Mouse (Mus musculus) stomach, embryonic 14.5 days (tissue): ENCODE data around the gene Ms4a6b. TPM values are rescaled to one million over a fixed set of nuclear protein-coding genes. Genes with fewer than 3 reads are reported as not detected.
"Not testable (repeated sequence)": the region's sequence is repeated elsewhere in the genome, so short reads cannot be mapped to it uniquely, and the experiment has no call there.

Experiments
- ATAC-seq: fragments of 200-750 bp; cut with Nextera tagmentation; 2 replicates; pipeline ENCODE4 v1.8.0; 2017; ENCODE audit warnings: low read depth, moderate TSS enrichment; ENCODE audit not compliant: insufficient number of reproducible peaks, insufficient read depth, low FRiP score
- H3K27ac ChIP-seq: fragments of 300-500 bp; sonication (generic); 2 replicates; pipeline ENCODE4 v1.5.1; 2014; ENCODE audit warnings: mild to moderate bottlenecking, low read length, moderate library complexity, mixed read lengths
- H3K27me3 ChIP-seq: fragments of 300-500 bp; sonication (generic); 2 replicates; pipeline ENCODE4 v1.6.1; 2014; ENCODE audit warnings: low read length, control low read depth, mixed read lengths; ENCODE audit not compliant: control insufficient read depth, insufficient read depth
- H3K36me3 ChIP-seq: fragments of 300-500 bp; sonication (generic); 2 replicates; pipeline ENCODE4 v1.6.1; 2014; ENCODE audit warnings: mild to moderate bottlenecking, control low read depth, low read length, moderate library complexity, mixed read lengths; ENCODE audit not compliant: control insufficient read depth, insufficient read depth
- H3K4me1 ChIP-seq: fragments of 300-500 bp; sonication (generic); 2 replicates; pipeline ENCODE4 v1.6.1; 2014; ENCODE audit warnings: low read length, control low read depth, mixed read lengths; ENCODE audit not compliant: control insufficient read depth, insufficient read depth
- H3K4me2 ChIP-seq: fragments of 300-500 bp; sonication (generic); replicated peaks from 2 replicates; pipeline ENCODE4 v1.6.1; 2014; ENCODE audit warnings: low read depth, low read length, control low read depth
- H3K4me3 ChIP-seq: fragments of 300-500 bp; sonication (generic); 2 replicates; pipeline ENCODE4 v1.5.1; 2014; ENCODE audit warnings: low read depth, low read length, control low read depth
- H3K9ac ChIP-seq: fragments of 300-500 bp; sonication (generic); replicated peaks from 2 replicates; pipeline ENCODE4 v1.6.1; 2014; ENCODE audit warnings: low read depth, mild to moderate bottlenecking, control low read depth, low read length, moderate library complexity, mixed read lengths
- H3K9me3 ChIP-seq: fragments of 300-500 bp; sonication (generic); 2 replicates; pipeline ENCODE4 v1.6.1; 2016; ENCODE audit warnings: low read depth, low read length, control low read depth; ENCODE audit not compliant: control insufficient read depth
- WGBS: fragments of 180-500 bp; shearing (Covaris S2); extraction: QIAGEN DNeasy Blood & Tissue Kit; methylation state at CpG from one replicate; pipeline ENCODE4 v1.1.7; 2014; 5-methylcytosine and 5-hydroxymethylcytosine counted together
- polyA plus RNA-seq: library from polyadenylated mRNA; unstranded; fragments of >200 nt; fragmentation: Nextera tagmentation; extraction: Ambion mirVana; gene quantifications from 2 replicates; pipeline ENCODE4 v1.2.1, GENCODE M21; 2014

Ms4a6b gene
- polyA plus RNA-seq, 1 experiment from 2014 or later, result 5.6 TPM

GRCm38 (mm10) chr19:11540166-11540821 is 24.0 kb downstream of the Ms4a6b start:
- H3K4me2 ChIP-seq, H3K4me3 ChIP-seq, H3K27me3 ChIP-seq, H3K36me3 ChIP-seq, H3K4me1 ChIP-seq, H3K9me3 ChIP-seq, ATAC-seq, H3K27ac ChIP-seq, H3K9ac ChIP-seq: not testable (repeated sequence)
- 78% methylated on average over 1 of the region's 1 CpGs for WGBS

DNA sequence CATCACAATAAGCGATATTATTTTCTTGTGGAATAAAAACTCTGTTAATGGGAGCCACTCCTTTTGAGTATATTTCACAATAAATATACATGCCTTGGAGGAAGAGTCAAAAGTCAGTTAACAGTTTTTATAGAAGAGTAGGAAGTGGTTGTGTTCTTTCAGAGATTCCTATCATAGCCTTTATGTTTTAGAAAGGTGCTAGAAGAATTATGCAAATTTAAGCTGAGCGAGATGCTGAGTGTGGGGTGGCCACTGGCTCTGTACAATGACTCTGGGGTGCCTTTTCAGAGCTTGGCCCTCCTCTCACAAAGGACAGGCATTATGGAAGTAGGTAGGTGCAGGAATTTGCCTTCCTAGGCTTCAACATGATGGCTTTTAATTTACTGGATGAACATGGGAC is 28.1 kb downstream of the Ms4a6b start:
- H3K4me2 ChIP-seq, H3K9me3 ChIP-seq, ATAC-seq, H3K27me3 ChIP-seq, H3K4me3 ChIP-seq, H3K27ac ChIP-seq, H3K36me3 ChIP-seq, H3K9ac ChIP-seq, H3K4me1 ChIP-seq: not testable (repeated sequence)
- WGBS, result 72% methylated on average over 2 of the region's 2 CpGs

DNA sequence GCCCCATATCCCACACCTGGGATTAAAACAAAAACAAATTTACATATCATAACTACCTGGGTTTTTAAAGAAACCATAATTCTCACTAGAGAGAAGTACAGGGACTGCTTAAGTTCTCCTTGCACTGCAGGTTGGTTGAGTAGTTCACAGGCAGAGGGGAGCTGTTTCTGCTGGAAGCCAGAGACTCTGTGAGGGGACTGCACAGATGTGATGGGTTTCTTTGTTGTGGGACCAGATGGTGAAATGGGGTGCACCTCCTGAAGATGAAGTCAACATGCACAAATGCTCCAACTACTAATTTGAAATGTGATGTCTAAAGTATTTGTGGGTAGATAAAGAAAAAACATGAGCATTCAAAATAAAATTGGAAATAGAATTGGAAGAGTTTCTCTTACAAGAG is 31.6 kb downstream of the Ms4a6b start:
- Histone ChIP-seq H3K27me3 (no peaks in the 10 kb centered on the region), H3K36me3 (no peaks in the 10 kb centered on the region), H3K4me1 (no peaks in the 10 kb centered on the region), H3K27ac (no peak overlapping the region), H3K9ac (no peak overlapping the region), H3K4me3 (no peak overlapping the region), H3K9me3 (no peaks in the 10 kb centered on the region), H3K4me2 (no peak overlapping the region)
- no peak for ATAC-seq

GRCm38 (mm10) chr19:11554726-11555125 is 38.4 kb downstream of the Ms4a6b start:
- Histone ChIP-seq H3K4me3 (no peak overlapping the region), H3K4me2 (no peak overlapping the region), H3K4me1 (no peaks in the 10 kb centered on the region), H3K36me3 (no peaks in the 10 kb centered on the region), H3K27ac (no peak overlapping the region), H3K27me3 (no peaks in the 10 kb centered on the region), H3K9ac (no peak overlapping the region), H3K9me3 (no peaks in the 10 kb centered on the region)
- 83% methylated on average over 5 of the region's 5 CpGs for WGBS
- no peak for ATAC-seq

GRCm38 (mm10) chr19:11559560-11559959 is 43.2 kb downstream of the Ms4a6b start:
- not testable (repeated sequence) for H3K4me3 ChIP-seq, H3K27ac ChIP-seq, H3K9ac ChIP-seq, H3K9me3 ChIP-seq, H3K36me3 ChIP-seq, H3K4me2 ChIP-seq, H3K27me3 ChIP-seq, ATAC-seq, H3K4me1 ChIP-seq

DNA sequence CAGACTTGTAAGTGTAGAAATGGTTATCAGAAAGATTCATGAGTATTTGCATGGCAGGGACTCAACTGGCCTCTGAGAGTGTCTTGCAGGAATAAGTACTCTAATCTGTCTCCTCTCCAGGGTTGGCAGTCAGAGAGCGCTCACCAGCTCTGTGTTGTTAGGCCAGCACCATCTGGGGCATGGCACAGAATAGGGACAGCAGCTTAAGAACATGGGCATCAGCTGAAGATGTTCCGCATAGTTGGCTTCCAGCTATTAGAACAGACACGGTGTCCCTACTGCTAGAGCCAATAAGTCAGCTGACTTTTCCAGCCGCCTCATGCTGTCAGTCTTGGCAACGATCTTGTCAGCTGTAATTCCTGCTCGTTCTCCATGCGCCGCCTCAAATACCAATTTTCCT is 58.7 kb downstream of the Ms4a6b start:
- WGBS, result 90% methylated on average over 8 of the region's 8 CpGs
- no peak for ATAC-seq
- H3K27me3 ChIP-seq, result no peaks in the 10 kb centered on the region
- no peak overlapping the region for H3K4me3 ChIP-seq
- no peak overlapping the region for H3K4me2 ChIP-seq
- no peaks in the 10 kb centered on the region for H3K9me3 ChIP-seq
- H3K27ac ChIP-seq, result no peak overlapping the region
- H3K4me1 ChIP-seq, result no peaks in the 10 kb centered on the region
- no peaks in the 10 kb centered on the region for H3K36me3 ChIP-seq
- no peak overlapping the region for H3K9ac ChIP-seq

Other genes starting within 250 kb of the Ms4a6b start
- gene Ms4a5, start 232.6 kb upstream of the Ms4a6b start, polyA plus RNA-seq, result not detected in 2 replicates
- gene Ms4a14, start 202.1 kb upstream of the Ms4a6b start, polyA plus RNA-seq, result 0.08 TPM in 1 of 2 replicates, not detected in the other
- gene Ms4a7, start 180.4 kb upstream of the Ms4a6b start, polyA plus RNA-seq, result 6.0 and 6.7 TPM in 2 replicates
- 7.2 and 7.9 TPM in 2 replicates for gene Ms4a4a, start 141.0 kb upstream of the Ms4a6b start, polyA plus RNA-seq
- gene Ms4a4c, start 111.7 kb upstream of the Ms4a6b start, polyA plus RNA-seq, result 0.61 and 1.0 TPM in 2 replicates
- gene Ms4a4b, start 73.0 kb upstream of the Ms4a6b start, polyA plus RNA-seq, result 0.35 and 0.77 TPM in 2 replicates
- 8.2 and 9.2 TPM in 2 replicates for gene Ms4a6c, start 47.1 kb upstream of the Ms4a6b start, polyA plus RNA-seq
- gene Gm8369, start 30.6 kb upstream of the Ms4a6b start, polyA plus RNA-seq, result not detected in 2 replicates
- gene Ms4a4d, start 20.3 kb downstream of the Ms4a6b start, polyA plus RNA-seq, result 2.1 and 3.0 TPM in 2 replicates
- 4.3 and 7.1 TPM in 2 replicates for gene Ms4a6d, start 88.3 kb downstream of the Ms4a6b start, polyA plus RNA-seq
- 0.41 TPM in 1 of 2 replicates, not detected in the other for gene Ms4a2, start 107.2 kb downstream of the Ms4a6b start, polyA plus RNA-seq
- 0.43 TPM in 1 of 2 replicates, not detected in the other for gene Ms4a3, start 124.3 kb downstream of the Ms4a6b start, polyA plus RNA-seq
- not detected in 2 replicates for gene Oosp2, start 144.0 kb downstream of the Ms4a6b start, polyA plus RNA-seq
- not detected in 2 replicates for gene Oosp1, start 174.6 kb downstream of the Ms4a6b start, polyA plus RNA-seq
- gene Oosp3, start 180.5 kb downstream of the Ms4a6b start, polyA plus RNA-seq, result not detected in 2 replicates
- 0.58 and 1.3 TPM in 2 replicates for gene Gif, start 231.0 kb downstream of the Ms4a6b start, polyA plus RNA-seq